Mouse (Mus musculus): ENCODE measurements at regions not wholly inside any gene's neighbourhood (a gene's known extent, or its start where the extent isn't known, plus 50 kb on each side); places are given as distances from the start of the nearest gene placed in this dataset.

GRCm38 (mm10) chr3:117520461-117520860, 54.2 kb upstream of the Plppr5 start:
- intact Hi-C loops (cut with DNase I): no loop called here
- no peak for DNase-seq

GRCm38 (mm10) chr3:117508090-117508489, 66.5 kb upstream of the Plppr5 start:
- no peak for DNase-seq
- intact Hi-C loops (cut with DNase I): no loop called here

- intact Hi-C loops (cut with DNase I): no loop called here
Measured at GRCm38 (mm10) chr3:117506151-117506723, 68.4 kb upstream of the Plppr5 start.

DNA sequence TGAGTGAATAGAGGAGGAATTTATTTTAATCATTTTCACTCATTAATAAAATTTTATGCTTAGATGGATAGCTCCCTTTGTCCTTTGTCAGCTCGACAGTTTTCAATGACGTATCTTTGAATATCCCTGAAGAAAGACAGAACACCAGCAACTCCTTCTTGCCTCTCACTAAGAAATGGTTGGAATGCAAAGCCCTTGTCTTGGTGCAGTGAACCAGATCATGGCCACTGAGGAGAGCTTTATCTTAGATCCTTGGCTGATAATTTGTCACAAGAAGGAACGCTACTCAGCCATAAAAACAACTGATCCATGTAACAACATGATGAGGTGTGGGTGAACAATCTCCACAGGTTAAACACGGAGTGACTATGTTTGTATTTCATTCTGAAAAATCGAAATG, 73.5 kb upstream of the Plppr5 start:
- DNase-seq: no peak
- intact Hi-C loops (cut with DNase I): no loop called here

More at GRCm38 (mm10) chr3:117506151-117506723, 68.4 kb upstream of the Plppr5 start:
- no peak for DNase-seq

DNA sequence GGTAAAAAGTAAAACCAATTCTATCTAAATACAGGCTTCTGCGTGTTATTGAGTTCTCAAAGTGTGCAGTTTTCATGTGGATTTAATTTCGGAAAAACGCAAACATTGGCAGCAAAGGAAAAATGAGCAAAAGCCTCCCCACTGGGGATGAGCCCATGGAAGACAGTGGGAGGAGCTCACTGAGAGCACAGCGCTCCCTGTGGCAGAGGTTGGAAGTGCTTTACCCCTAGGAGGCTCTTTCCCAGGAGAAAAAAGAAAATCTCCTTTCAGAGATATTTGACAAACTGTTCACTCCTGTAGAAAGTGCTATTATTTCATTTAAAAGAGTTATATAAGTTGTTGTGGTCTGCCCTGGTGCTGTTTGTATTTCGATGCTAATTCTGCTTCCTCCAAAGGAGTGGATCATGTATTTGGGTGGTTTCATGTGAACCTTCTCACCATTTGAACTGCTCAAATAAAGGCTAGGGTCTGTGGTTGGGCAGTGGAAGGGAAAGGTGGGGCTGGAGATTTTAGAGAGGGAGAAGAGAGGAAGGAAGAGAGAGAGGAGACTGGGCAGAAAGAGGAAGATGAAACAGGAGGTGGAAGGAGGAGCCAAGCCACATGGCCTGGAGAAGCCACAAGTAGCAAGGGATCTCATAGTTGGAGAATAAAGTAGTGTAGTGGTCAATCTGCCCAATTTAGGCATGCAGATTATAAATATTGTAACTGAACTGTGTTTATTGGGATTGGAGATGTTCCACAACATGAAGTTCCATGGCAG, 76.3 kb upstream of the Plppr5 start:
- no peak for DNase-seq
- intact Hi-C loops (cut with DNase I): no loop called here

GRCm38 (mm10) chr3:117494118-117494517, 80.5 kb upstream of the Plppr5 start:
- intact Hi-C loops (cut with DNase I): loop anchor here (5.0 kb wide), 1 partner anchor 592 kb away; no protein-coding TSS in a partner anchor
- DNase-seq: peak; percentile 19 to 42

- no peak for DNase-seq
- intact Hi-C loops (cut with DNase I): no loop called here
Measured at GRCm38 (mm10) chr3:117487281-117488027, 87.2 kb upstream of the Plppr5 start.

DNA sequence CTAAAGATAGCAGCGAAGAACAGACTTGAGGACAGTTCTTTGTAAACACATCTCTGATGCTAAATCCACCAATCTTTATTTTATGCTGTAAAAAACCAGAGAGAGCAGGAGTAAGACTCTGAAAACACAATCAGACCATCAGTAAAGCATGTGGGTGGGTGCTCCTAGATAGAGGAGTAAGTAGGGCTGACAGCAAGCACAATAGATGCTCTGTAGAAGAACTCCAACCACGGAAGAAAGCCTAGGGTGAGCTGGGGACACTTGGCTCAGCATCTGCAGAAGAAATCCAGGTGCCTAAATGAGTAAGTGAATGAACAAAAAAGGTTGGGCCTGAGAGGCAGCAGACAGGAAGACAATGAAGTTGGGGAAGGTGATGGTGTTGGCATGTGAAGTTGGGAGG, 88.3 kb upstream of the Plppr5 start:
- no peak for DNase-seq
- intact Hi-C loops (cut with DNase I): no loop called here

DNA sequence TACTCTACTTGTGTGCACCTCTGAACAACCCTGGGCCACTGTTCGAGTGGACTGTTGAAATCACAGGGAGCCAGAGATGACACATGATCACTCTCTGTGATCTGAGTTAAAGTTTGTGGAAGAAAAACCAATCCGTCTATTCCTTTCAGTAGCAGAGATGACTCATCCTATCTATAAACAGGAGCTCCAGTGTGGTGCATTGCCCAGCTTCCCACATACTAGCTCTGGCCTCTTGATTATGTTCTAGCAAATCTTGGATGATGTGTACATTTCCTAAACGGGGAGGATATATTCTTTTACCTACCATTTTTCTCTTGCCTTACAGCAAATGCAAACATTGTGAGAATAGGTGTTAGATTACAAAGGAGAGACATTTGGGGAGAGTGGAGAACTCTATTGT, 94.5 kb upstream of the Plppr5 start:
- no peak for DNase-seq
- intact Hi-C loops (cut with DNase I): no loop called here

- intact Hi-C loops (cut with DNase I): no loop called here
- DNase-seq: no peak
Measured at GRCm38 (mm10) chr3:117459507-117459906, 98.8 kb upstream of the Plppr4 start.

DNA sequence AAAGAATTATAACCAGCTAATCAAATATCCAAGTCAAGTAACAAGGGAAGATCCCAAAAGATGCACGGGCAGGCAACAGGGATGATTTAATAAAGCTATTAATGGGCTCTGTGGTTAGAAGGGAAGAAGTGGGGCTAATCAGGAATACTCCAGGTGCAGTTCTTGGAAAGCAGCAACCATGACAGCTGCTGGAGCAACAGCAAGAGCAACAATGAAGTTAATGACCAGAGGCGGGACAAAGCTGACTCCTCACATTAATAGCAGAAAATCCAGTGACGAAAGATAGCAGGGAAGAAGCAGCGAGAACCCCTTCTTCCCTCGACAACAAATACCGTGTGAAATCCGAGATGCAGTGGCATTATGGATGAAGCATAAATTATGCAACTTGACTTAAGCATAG, 89.9 kb upstream of the Plppr4 start:
- intact Hi-C loops (cut with DNase I): no loop called here
- no peak for DNase-seq

DNA sequence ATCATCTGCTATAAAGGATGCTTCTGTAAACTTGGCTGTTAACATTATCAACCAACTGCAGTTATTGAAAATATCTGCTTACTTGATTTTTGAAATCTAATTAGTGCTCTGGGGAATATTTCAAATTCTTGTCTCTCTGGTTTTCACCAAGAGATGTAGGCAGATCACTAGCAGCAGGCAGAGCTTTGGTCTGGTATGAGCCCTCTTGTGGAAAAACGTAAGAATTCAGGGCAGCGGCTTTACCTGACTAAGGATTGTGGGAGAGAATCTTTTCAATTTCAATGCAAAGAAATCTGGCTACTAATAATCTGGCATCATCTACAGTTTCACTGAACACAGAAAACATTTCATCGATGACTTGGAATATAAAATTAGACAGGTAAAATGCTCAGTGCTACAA, 81.2 kb upstream of the Plppr4 start:
- intact Hi-C loops (cut with DNase I): no loop called here
- DNase-seq: no peak

GRCm38 (mm10) chr3:117440294-117440693, 79.6 kb upstream of the Plppr4 start:
- no peak for DNase-seq
- intact Hi-C loops (cut with DNase I): no loop called here

GRCm38 (mm10) chr3:117438473-117439114, 77.9 kb upstream of the Plppr4 start:
- intact Hi-C loops (cut with DNase I): loop anchor here (1.0 to 5.0 kb wide), 4 partner anchors 285 to 534 kb away; partner anchors contain the start of genes 4930455H04Rik and Palmd
- DNase-seq: peak; percentile 63 to 85

DNA sequence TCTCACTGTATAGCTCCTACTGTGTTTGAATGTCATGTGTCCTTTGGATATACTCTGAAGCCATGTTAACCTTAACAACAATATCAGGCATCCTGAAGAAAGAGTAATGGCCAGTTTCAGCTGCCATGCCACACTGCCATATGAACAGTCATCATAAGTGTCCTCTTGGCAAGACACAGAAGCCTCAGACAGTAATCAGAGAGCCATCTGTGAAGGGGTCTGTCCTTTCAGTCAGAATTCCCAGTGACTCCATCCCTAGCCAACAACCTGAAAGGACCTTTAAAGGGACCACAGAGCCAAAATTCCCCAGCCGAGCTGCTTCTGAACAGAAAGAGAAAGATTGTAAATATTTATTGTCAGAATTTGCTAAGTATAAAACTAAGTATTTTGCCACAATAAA, 63.9 kb upstream of the Plppr4 start:
- DNase-seq: no peak
- intact Hi-C loops (cut with DNase I): no loop called here

DNA sequence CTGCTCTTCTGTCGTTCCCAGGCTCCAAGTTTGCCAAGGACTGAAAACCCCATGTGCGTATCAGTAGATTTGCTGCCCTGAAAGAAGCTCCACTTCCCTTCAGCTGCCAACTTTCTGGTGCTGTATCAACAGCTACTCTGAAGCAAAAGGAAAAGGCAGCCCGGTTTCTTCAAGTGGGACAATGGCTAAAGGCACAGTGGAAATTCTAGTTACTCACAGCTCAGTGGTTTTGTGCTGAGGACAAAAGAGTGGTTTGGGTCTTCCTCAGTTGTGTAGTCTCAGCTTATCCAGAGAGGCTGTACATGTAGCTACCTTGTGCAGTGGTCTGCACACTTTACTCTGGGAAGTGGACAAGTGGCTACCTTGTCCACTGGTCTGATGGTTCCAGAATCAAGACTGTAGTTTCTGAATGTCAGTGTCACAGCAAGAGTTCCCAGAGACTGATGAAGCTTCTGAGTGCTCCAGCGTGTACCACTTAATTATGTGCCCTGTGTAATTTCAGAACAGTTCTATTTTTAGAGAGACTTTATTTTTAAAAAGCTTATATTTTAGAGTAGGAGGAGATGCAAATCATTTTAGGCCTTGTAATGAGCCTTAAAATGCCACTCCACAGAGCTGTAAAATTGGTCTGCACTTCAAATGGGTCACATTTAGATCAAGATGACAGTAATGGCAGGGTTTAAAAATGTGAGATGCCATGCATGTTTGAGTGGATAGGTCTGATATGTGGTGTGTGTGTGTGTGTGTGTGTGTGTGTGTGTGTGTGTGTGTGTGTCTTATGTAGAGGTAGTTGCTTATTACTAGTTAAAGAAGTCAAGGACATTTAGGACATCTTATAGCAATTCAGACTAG, 52.4 kb upstream of the Plppr4 start:
- intact Hi-C loops (cut with DNase I): no loop called here
- DNase-seq: no peak

Measured in heart, postnatal 10 days (tissue).